Mouse (Mus musculus) kidney, postnatal 36 days (tissue): Measurements from ENCODE around the gene Zfp654.

Source experiments
- DNase-seq, 2 experiments: peaks; one replicate each; pipeline ENCODE4 v3.0.0; 2021 to 2022; ENCODE audit warnings: mixed read lengths in 2 of 2

The Zfp654 gene

DNA sequence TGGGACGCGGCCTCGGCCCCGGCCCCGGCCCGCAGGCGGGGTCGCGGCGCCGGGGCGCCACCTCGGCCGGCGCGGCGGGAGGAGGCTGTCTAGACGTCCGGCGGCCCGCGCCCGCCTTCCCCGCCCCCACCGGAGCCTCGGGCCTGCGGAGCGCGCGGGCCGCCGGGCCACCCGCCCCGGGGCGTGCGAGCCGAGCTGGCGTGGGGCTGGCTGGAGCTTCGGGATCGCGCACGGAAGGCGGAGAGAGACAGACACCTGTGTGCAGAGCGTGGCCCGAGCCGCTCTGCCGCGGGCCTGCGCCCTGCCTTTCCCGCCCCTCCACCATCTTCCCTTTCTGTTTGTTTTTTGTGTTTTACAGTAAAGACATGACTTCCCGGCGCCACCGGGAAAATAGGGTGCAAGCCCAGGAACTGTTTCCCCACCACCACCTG is 1.0 kb upstream of the Zfp654 start:
- peak; percentile 53 to 86 for DNase-seq

DNA sequence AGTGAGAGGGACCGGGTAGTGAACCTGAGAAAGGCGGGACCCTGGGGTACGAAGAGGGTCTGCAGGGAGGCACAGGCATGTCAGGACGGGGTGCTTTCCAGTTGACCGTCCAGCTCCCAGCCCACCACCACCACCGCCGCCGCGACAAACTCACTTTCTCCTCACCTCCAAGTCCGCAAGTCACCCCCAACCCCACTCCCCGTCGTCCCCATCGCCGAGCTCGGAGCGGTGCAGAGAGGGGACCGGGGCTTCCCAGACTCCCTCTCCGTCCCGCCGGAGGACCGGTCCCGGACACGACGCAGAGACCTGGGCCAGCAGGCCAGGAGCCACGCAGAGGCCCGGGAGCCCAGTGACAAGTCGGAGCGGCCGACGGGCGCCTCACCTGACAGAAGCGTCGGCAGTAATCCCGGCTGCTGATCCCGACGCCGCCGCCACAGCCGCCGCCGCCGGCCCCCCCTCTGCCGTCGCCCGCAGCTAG is 328 bp downstream of the Zfp654 start:
- DNase-seq = no peak

DNA sequence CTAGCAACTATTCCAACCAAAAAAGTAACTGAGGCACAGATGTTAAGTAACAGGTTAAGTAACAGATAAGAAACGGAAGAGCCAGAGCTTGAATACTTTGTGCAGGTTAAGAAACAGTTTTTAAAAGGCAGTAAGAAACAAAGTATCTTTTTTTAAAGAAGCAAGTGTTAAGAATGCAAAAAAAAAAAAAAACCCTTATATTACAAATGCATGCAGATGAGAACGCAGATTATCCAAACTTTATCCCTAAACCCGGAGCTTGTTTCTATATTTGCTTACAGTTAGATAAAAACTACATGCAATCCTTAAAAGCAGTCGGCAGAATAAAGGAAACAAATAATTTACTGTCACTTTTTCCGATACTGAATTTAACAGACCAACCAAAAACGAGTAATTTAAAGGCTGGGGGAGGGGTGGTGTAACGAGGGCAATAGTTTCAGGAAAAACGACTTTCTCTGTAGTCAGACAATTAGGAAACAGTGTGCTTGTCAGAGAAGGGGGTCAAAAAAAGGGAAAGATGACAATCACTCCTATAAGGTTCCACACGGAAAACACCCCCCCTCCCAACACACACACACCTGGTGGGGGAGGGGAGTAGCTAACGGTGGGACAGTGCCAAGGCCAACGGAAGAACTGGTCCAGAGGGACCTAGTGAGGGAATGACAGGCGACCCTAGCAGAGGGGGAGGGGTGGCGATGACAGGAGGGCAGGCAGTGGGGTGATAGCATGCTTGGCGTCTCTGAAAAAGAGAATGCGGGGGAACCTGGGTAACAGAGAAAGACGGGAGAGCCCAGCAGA is 966 bp downstream of the Zfp654 start:
- peak; percentile 26 to 62 for DNase-seq

DNA sequence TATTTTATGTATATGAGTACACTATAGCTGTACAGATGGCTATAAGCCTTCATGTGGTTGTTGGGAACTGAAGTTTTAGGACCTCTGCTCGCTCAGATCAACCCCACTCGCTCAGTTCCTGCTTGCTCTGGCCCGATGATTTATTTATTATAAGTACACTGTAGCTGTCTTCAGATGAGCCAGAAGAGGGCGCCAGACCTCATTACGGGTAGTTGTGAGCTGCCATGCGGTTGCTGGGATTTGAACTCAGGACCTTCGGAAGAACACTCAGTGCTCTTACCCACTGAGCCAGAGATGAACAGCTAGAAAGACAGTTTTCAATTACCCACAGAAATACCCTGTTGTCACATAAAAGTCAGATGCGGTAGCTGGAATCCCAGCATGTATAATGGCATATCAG is 5.5 kb downstream of the Zfp654 start:
- DNase-seq = peak in 1 of 2 experiments; percentile 41

DNA sequence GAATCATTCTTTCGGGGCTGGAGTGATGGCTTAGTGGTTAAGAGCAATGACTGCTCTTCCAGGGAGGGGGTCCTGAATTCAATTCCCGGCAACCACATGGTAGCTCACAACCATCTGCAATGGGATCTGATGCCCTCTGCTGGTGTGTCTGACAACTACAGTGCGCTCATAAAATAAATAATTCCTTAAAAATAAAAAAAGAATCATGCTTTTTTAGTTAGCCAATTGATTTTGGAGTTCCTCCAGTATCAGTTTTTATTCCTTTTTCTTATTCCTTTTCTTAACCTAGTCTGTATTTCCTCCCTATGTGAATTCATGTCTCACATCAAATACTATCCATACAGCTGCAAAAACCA is 9.1 kb downstream of the Zfp654 start:
- no peak for DNase-seq

DNA sequence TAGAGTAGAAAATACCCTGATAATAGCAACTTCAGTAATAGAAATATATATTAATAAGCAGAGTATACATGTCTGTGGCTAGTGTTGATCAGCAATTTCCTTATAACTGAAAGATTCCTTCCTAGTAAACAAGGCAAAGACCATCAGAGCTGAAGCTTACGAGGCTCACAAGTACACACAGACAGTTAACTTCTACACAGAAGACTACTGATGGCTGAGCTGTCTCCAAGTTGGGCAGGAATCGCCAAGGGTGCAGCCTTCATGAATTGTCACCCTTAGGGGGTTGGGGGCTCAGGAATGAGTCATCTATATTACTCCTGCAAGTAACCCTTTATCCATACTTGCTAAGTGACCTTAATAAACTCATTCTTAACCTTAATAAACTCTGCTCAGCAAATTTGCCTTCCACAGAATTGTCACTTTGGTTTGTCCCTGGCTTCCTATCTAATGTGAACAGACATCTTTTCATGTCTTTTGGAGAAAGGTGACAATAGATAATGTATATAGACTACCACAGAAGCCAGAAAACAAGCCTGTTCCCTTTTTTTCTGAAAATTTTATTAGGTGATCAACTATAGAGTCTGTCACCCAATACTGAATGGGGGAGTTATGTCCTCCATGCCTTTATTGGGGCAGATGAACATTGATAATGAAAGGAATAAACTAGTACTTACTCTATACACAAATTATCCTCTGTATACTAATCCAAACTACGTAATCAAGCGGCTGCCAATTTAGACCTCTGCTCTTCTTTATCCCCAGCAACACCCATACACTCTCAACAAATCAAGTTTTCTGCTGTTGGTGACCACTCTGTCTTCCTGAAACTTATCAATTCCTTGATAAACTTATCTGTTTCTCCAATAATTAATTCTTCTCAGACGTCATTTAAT is 9.7 kb downstream of the Zfp654 start:
- no peak for DNase-seq

DNA sequence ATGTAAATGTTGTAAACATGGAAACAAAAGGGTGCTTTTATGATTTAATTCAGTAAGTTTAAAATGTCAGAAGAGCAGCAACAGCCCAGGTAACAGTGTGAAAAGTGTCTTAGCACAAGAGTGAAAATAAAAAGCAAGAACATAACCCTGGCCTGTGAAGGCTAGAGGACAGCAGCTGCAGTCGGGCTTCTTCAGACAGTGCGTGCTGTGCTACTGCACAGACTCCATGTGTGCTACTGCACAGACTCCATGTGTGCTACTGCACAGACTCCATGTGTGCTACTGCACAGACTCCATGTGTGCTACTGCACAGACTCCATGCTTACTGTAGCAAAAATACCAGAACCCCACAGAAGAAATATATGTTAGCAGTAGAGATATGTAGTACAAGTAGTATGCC is 14.7 kb downstream of the Zfp654 start:
- DNase-seq = no peak

DNA sequence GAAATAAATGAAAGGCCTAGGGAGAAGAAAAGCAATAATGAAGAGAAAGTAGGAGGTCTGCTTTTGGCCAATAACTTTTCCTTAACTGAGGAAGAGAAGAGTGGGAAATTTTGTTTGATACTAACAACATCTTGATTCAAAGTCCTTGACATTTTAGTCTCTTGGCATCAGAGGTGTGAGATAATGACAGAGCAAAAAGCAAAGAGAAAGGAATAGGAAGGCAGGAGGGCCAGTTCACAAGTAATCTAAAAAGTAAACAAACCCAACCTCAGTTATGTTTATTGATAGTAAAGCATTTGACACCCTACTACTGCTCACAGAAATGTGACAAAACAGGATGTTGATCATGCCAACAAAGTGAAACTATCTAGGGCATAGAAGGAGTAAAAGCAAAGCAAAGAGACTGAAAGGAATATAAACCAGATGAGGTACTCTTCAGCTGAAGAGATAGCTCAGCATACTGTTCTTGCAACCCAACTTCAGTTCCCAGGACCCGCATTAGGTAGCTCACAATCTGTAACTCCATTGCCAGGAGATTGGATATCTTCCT is 15.4 kb downstream of the Zfp654 start:
- DNase-seq = no peak

DNA sequence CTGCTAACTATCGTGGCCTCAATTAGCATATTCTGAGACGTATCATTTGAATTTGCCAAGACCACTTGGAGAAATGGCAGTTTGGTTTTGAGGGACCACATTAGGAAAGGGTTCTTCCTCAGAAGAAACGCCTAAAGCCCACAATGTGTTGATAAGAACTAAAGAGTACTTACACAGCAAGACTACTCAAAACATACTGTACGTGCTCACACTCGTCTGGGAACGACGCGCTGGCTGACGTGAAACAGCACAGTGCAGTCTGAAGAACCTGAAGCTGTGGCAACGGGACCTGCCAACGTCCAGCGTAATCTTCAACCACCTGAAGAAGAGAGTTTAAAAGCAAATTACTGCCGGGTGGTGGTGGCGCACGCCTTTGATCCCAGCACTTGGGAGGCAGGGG is 21.2 kb downstream of the Zfp654 start:
- no peak for DNase-seq

DNA sequence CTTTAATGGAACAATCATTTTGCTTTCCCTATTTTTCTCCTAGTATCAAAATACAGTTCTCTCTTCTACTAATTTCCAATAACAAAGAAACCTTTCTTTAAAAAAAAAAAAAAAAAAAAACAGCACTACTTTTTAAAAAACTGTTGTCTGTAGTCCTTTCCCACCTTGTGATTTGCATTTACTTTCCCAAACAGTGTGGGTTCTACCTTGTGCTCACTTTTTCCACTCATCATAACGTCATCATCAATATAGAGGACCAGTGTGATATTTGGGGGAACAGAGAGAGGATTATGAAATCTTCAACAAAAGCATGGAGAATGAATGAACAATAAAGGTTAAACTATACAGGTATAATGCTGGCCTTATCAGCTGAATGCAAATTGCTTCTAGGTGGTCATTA is 27.0 kb downstream of the Zfp654 start:
- no peak for DNase-seq

DNA sequence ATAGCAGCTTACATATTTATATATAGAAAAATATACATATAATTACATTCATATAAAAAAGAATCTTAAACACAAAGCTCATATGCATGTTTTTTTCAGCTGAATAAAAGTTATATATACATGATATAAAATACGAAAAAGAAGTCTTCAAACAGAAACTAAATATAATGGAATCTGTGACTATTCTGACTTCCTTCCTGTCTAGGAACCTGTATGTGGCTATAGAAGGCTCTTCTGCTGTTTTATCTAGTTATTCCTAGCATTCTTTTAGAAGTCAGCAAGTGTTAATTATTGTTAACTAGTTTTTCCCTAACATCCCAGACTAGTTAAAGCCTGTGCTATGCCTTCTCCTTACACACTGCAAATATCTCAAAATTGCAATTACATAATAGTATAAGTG is 27.6 kb downstream of the Zfp654 start:
- DNase-seq = no peak

DNA sequence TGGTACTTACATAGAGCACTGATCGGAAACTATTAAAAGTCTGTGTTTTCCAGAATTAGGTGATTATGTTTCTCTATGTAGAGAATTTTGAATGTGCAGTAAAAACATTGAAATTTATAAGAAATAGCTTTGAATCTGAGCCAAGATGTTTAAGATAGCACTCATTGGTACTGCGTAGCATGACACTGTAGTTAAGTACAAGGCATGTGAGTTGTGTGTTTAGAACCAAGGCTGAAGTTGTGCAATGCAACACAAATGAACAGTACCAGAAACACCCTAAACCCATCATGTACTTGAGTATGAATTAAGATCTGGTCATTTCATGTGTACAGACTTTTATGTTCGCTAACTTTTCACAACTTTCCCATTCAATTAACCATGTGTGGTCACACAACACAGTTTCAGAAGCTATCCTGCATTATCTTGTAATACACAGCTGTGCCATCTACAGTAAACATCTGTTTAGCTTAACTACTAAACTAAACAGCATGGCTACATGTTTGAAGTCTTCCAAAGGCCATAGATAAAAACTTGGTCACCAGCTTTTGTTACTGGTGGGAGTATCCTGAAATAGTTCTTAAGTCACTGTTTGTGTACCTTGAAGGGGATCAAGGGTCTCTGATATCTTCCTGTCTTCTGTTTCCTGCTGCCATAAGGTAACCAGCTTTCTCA is 34.2 kb downstream of the Zfp654 start:
- DNase-seq = no peak

DNA sequence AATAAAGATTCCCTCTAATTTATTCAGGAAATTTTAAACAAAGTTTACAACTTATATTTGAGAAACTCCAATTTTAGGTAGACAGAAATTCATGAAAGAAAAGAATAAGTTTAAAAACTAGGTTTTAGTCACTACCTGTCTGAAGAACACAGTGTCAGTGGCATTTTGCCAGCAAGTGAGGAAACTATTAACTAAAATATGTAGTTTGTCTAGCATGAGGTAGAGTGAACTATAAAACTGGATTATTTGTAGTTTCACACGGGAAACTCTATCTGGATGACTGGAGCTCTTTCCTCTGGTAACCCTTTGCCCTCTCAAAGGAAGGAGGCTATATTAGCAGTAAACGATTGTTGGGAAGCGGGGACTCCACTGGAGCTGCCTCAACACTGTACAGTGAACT is 48.4 kb downstream of the Zfp654 start:
- peak; percentile 25 to 34 for DNase-seq

DNA sequence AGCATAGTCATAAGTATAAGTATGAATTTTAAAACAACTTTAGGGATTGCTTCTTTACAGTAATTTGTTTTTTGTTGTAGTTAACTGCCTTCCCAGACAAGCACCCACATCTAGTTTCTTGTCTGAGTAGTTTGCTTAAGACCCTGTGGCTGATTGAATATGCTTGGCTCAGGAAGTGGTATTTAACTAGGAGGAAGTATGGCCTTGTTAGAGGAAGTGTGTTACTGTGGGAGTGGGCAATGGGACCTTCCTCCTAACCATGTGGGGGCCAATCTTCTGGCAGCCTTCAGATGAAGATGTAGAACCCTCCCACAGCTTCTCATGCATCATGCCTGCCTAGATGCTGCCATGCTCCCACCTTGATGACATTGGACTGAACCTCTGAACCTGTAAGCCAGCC is 49.8 kb downstream of the Zfp654 start:
- no peak for DNase-seq

DNA sequence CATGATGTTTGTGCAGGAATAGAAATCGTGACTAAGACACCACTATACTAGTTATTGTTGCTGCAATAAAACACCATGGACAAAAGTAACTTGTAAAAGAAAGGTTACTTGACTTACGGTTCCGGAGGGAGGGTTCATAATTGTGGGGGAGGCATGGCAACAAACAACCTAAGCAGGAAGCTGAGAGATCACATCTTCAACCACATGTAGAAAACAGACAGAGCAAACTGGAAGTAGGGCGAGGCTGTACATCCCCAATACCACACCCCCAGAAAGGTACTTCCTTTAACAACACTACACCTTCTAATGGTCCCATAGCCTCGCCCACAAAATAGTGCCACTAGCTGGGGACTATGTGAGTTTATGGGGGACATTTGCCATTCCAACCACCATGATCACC is 51.1 kb downstream of the Zfp654 start:
- no peak for DNase-seq

DNA sequence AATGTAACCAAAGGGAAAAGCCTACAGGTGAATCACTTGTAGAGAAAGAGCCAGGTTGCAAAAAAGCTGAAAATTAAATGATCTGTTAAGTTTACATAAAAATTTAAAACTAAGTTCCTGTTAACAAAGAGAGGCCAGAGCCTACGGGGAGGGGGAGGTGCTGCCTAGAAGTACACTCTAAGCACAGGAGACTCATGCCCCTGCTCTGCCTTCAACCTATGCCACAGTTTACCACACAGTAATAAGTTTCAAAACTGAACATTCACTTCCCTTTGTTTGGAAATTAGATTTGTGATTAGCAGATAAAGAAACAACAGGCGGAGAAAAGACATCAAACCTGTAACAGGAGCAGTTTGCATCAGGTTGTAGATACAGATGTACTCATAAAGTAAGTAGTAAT is 56.6 kb downstream of the Zfp654 start:
- DNase-seq = peak in 1 of 2 experiments; percentile 7

DNA sequence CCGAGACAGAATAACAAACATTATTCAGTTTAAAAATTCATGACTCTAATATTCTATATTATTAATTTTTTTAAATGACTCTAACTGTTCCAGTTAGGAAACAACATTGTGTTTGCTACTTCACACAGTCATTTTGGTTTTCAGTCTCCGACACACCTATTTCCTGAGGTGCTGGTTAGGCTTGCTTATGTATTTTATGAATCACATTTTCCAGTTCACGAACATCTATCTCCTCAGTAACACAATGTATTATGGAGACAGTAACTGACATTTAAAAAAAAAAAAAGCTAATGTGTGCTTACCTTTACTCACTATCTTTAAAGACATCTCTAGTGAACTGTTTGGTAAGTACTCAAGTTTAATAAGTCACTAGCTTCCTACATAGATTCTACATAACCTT is 61.7 kb downstream of the Zfp654 start:
- no peak for DNase-seq

DNA sequence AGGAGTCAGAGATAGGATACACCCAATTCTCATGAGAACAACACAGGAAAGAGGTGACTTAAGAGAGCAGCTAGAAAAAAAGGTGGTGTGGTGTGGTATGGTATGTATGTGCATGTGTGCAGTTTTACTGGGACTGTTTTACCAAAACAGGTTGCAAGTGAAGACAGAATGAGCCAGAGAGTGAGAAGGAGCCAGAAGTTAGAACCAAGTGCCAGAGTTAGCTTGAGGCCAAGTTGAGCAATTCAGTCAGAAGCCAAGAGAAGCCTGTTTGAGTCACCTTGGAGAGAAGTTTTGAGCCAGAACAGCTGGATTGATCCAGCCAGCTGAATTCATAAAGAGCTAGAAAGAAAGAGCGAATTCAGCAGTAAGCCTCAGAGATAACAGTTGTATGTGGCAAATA is 75.9 kb downstream of the Zfp654 start:
- DNase-seq = no peak

DNA sequence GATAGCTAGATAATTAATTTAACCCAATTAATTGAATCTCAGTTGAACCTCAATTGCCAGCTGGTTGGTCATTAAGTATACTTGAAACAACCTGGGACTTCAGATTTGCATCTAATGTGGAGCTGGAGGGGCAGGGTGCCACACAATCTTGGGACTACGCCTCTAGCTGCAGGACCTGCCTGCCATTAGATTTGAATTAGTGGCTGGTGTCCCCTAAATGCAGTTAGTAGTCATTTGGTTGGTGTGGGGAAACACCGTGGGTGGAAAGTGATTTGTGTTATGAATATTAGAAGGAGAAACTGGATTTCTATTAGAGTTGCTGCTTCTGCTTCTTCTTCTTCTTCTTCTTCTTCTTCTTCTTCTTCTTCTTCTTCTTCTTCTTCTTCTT is 80.0 kb downstream of the Zfp654 start:
- DNase-seq = no peak

DNA sequence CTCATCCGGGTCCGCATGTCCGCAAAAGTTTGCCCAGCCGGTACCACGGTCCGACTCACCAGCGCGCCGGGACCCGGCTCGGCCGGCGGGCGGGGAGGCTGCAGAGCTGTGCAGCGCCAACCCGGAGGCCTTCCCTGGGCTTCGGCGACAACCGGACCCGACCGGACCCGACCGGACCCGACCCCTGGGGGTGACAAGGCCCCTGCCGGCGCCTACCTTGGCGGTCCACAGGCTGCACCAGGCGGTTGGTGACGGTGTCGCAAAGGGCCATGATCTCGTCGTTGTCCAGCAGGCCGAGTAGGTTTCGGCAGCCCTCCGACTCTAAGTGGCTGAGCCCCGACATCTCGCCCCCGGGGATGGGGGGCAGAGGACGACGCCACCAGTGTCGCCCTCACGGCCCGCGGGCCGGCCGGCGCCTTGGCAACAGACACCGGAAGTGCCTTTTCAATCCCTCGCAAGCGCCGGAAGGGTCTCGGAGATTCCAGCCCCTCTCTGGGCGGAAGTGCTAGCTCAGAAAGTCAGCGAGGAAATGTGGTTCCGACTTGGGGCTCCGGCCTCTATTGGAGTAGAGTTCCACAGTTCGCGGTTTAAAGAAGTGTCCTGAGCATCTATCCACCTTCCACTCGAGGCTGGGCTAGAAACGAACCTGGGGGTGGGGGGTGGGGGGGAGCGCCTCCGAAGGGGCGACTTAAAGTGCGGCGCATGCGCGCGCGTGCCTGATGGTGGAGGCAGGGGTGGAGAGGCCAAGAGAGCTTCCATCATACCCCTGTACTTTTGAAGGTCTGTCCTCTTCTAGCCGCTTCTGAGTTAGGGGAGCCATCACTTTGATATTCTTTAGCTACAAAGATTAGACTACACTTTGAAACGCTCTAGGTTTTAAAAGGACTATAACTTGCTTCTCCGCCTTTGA is 80.7 kb downstream of the Zfp654 start, which contains the start of gene 4930453N24Rik:
Gene 4930453N24Rik, minus strand, starts transcription at position 641 of the 910 bp plus-strand sequence.
- peak; percentile 88 to 93 for DNase-seq

DNA sequence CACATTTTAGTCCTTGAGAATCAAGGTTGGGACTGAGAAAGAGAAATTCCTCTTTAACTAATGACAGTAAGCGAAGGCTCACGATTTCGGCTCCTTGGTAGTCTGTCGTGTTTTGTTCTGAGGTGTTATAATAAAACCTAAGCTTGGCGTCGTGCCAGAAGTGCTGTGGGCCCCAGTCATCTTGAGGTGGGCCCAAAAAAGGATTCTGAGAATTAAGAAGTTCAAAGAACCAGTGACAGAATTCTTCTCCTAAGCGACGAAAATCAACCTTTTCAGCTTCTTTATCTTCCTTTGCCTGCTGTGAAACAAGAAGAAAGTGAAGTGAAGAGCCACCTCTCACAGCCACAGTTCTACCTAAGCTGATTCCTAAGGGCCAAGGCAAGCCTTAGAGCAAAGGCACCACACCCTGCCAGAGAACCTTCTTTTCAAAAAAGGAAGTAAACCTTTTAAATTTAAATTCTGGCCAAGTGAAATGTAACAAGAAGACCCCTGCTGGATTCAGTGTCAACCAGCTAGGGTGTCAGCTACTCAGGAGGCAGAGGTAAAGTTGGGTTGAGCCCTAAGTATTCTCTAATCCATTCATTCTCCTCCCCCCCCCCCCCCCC is 84.7 kb downstream of the Zfp654 start:
- DNase-seq = no peak

DNA sequence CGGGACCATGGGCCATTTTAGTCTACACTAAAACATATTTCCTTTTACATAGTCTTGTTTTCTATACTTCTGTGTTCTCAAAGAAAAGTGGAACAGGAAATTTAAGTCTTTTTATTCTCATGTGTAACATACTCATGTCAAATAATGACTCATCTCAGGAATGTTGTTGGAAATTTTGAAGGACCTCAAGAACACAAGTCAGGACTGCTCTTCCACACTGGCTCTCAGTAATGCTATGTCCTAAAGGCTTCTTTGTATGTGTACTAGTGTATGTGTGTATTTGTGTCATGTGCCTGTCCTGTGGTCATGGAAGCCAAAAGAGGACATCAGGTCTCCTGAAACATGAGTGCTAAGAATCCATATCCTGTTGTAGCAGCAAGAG is 92.2 kb downstream of the Zfp654 start:
- DNase-seq = no peak
